Mouse (Mus musculus): ENCODE measurements at regions not wholly inside any gene's neighbourhood (a gene's known extent, or its start where the extent isn't known, plus 50 kb on each side); places are given as distances from the start of the nearest gene placed in this dataset.
A peak's percentile ranks its signal among the peaks of the same experiment; 100 is the strongest.

GRCm38 (mm10) chr2:21048996-21049395 lies 80.3 kb upstream of the Arhgap21 start:
- Histone ChIP-seq H3K4me1 (ENCODE audit: control insufficient read depth, insufficient read depth, low read length) (peaks cover 23% of the 10 kb centered on the region), H3K9me3 (ENCODE audit: control insufficient read depth, low read length) (no peaks in the 10 kb centered on the region), H3K27me3 (ENCODE audit: control insufficient read depth, insufficient read depth, low read length) (no peaks in the 10 kb centered on the region), H3K4me2 (ENCODE audit: low read length) (no peak overlapping the region), H3K9ac (replicated peaks; ENCODE audit: low read length) (no peak overlapping the region), H3K27ac (replicated peaks; ENCODE audit: low read depth, low read length) (peak overlapping the region; percentile 37; the same call in 1 of the 2 replicates), H3K4me3 (replicated peaks; ENCODE audit: low read depth, low read length) (no peak overlapping the region), H3K36me3 (ENCODE audit: control insufficient read depth, insufficient read depth, low read length) (no peaks in the 10 kb centered on the region)
- ATAC-seq (ENCODE audit: low FRiP score, low TSS enrichment), result peak; percentile 82
- DNase-seq, result peak; percentile 66
- 14% methylated on average over 5 of the region's 5 CpGs for WGBS

- 85% methylated on average over 6 of the region's 6 CpGs for WGBS
- Histone ChIP-seq H3K4me1 (ENCODE audit: control insufficient read depth, insufficient read depth, low read length) (peaks cover 29% of the 10 kb centered on the region), H3K9ac (replicated peaks; ENCODE audit: low read length) (no peak overlapping the region), H3K27me3 (ENCODE audit: control insufficient read depth, insufficient read depth, low read length) (no peaks in the 10 kb centered on the region), H3K9me3 (ENCODE audit: control insufficient read depth, low read length) (no peaks in the 10 kb centered on the region), H3K36me3 (ENCODE audit: control insufficient read depth, insufficient read depth, low read length) (no peaks in the 10 kb centered on the region), H3K27ac (replicated peaks; ENCODE audit: low read depth, low read length) (peak overlapping the region; percentile 37; the same call in 1 of the 2 replicates), H3K4me2 (ENCODE audit: low read length) (no peak overlapping the region), H3K4me3 (replicated peaks; ENCODE audit: low read depth, low read length) (no peak overlapping the region)
- DNase-seq (no peak), ATAC-seq (ENCODE audit: low FRiP score, low TSS enrichment) (no peak)
Observed at GRCm38 (mm10) chr2:21048226-21048625, 79.5 kb upstream of the Arhgap21 start.

GRCm38 (mm10) chr2:21046503-21047116 lies 77.9 kb upstream of the Arhgap21 start:
- WGBS, result 26% methylated on average over 9 of the region's 9 CpGs
- Histone ChIP-seq H3K4me1 (ENCODE audit: control insufficient read depth, insufficient read depth, low read length) (peaks cover 31% of the 10 kb centered on the region), H3K27me3 (ENCODE audit: control insufficient read depth, insufficient read depth, low read length) (no peaks in the 10 kb centered on the region), H3K9me3 (ENCODE audit: control insufficient read depth, low read length) (no peaks in the 10 kb centered on the region), H3K27ac (replicated peaks; ENCODE audit: low read depth, low read length) (0 out of 2 replicates have a peak overlapping the region, but pooled peaks have one; percentile 13), H3K4me3 (replicated peaks; ENCODE audit: low read depth, low read length) (no peak overlapping the region), H3K36me3 (ENCODE audit: control insufficient read depth, insufficient read depth, low read length) (no peaks in the 10 kb centered on the region), H3K9ac (replicated peaks; ENCODE audit: low read length) (no peak overlapping the region), H3K4me2 (ENCODE audit: low read length) (no peak overlapping the region)
- DNase-seq, result peak; percentile 33
- no peak for ATAC-seq (ENCODE audit: low FRiP score, low TSS enrichment)

GRCm38 (mm10) chr2:21044781-21045180 lies 76.1 kb upstream of the Arhgap21 start:
- DNase-seq (no peak), ATAC-seq (ENCODE audit: low FRiP score, low TSS enrichment) (no peak)
- peak overlapping the region; percentile 73; the same call in 1 of the 2 replicates for H3K27ac ChIP-seq (replicated peaks; ENCODE audit: low read depth, low read length)
- H3K4me3 ChIP-seq (replicated peaks; ENCODE audit: low read depth, low read length), result no peak overlapping the region
- H3K4me2 ChIP-seq (ENCODE audit: low read length), result no peak overlapping the region
- no peaks in the 10 kb centered on the region for H3K27me3 ChIP-seq (ENCODE audit: control insufficient read depth, insufficient read depth, low read length)
- H3K9me3 ChIP-seq (ENCODE audit: control insufficient read depth, low read length), result no peaks in the 10 kb centered on the region
- no peak overlapping the region for H3K9ac ChIP-seq (replicated peaks; ENCODE audit: low read length)
- WGBS, result 92% methylated on average over 7 of the region's 7 CpGs
- no peaks in the 10 kb centered on the region for H3K36me3 ChIP-seq (ENCODE audit: control insufficient read depth, insufficient read depth, low read length)
- H3K4me1 ChIP-seq (ENCODE audit: control insufficient read depth, insufficient read depth, low read length), result peaks cover 31% of the 10 kb centered on the region

- no peaks in the 10 kb centered on the region for H3K36me3 ChIP-seq (ENCODE audit: control insufficient read depth, insufficient read depth, low read length)
- 9% methylated on average over 7 of the region's 7 CpGs for WGBS
- H3K27me3 ChIP-seq (ENCODE audit: control insufficient read depth, insufficient read depth, low read length), result no peaks in the 10 kb centered on the region
- no peak overlapping the region for H3K4me3 ChIP-seq (replicated peaks; ENCODE audit: low read depth, low read length)
- peak; percentile 55 for DNase-seq
- H3K4me1 ChIP-seq (ENCODE audit: control insufficient read depth, insufficient read depth, low read length), result peaks cover 27% of the 10 kb centered on the region
- no peak overlapping the region for H3K4me2 ChIP-seq (ENCODE audit: low read length)
- H3K9me3 ChIP-seq (ENCODE audit: control insufficient read depth, low read length), result no peaks in the 10 kb centered on the region
- ATAC-seq (ENCODE audit: low FRiP score, low TSS enrichment), result peak; percentile 73
- H3K27ac ChIP-seq (replicated peaks; ENCODE audit: low read depth, low read length), result peak overlapping the region; percentile 73
- no peak overlapping the region; the same call in 1 of the 2 replicates for H3K9ac ChIP-seq (replicated peaks; ENCODE audit: low read length)
Observed at GRCm38 (mm10) chr2:21044007-21044406, 75.3 kb upstream of the Arhgap21 start.

- Histone ChIP-seq H3K4me3 (replicated peaks; ENCODE audit: low read depth, low read length) (no peak overlapping the region), H3K4me1 (ENCODE audit: control insufficient read depth, insufficient read depth, low read length) (peaks cover 21% of the 10 kb centered on the region), H3K4me2 (ENCODE audit: low read length) (no peak overlapping the region), H3K36me3 (ENCODE audit: control insufficient read depth, insufficient read depth, low read length) (no peaks in the 10 kb centered on the region), H3K27me3 (ENCODE audit: control insufficient read depth, insufficient read depth, low read length) (no peaks in the 10 kb centered on the region), H3K9me3 (ENCODE audit: control insufficient read depth, low read length) (no peaks in the 10 kb centered on the region), H3K27ac (replicated peaks; ENCODE audit: low read depth, low read length) (no peak overlapping the region), H3K9ac (replicated peaks; ENCODE audit: low read length) (no peak overlapping the region)
- WGBS, result 23% methylated on average over 4 of the region's 4 CpGs
- ATAC-seq (ENCODE audit: low FRiP score, low TSS enrichment) (no peak), DNase-seq (peak; percentile 42)
Observed at GRCm38 (mm10) chr2:21043302-21043701, 74.6 kb upstream of the Arhgap21 start.

- Histone ChIP-seq H3K4me3 (replicated peaks; ENCODE audit: low read depth, low read length) (no peak overlapping the region), H3K27ac (replicated peaks; ENCODE audit: low read depth, low read length) (0 out of 2 replicates have a peak overlapping the region, but pooled peaks have one; percentile 8), H3K36me3 (ENCODE audit: control insufficient read depth, insufficient read depth, low read length) (no peaks in the 10 kb centered on the region), H3K4me2 (ENCODE audit: low read length) (no peak overlapping the region), H3K9ac (replicated peaks; ENCODE audit: low read length) (no peak overlapping the region), H3K4me1 (ENCODE audit: control insufficient read depth, insufficient read depth, low read length) (no peaks in the 10 kb centered on the region; the same call in 1 of the 2 replicates), H3K27me3 (ENCODE audit: control insufficient read depth, insufficient read depth, low read length) (no peaks in the 10 kb centered on the region), H3K9me3 (ENCODE audit: control insufficient read depth, low read length) (no peaks in the 10 kb centered on the region)
- WGBS, result 76% methylated on average over 3 of the region's 3 CpGs
- ATAC-seq (ENCODE audit: low FRiP score, low TSS enrichment) (no peak), DNase-seq (no peak)
Observed at GRCm38 (mm10) chr2:21037607-21038006, 68.9 kb upstream of the Arhgap21 start.

GRCm38 (mm10) chr2:21037181-21037580 lies 68.5 kb upstream of the Arhgap21 start:
- Histone ChIP-seq H3K36me3 (ENCODE audit: control insufficient read depth, insufficient read depth, low read length) (no peaks in the 10 kb centered on the region), H3K4me2 (ENCODE audit: low read length) (no peak overlapping the region), H3K27ac (replicated peaks; ENCODE audit: low read depth, low read length) (0 out of 2 replicates have a peak overlapping the region, but pooled peaks have one; percentile 8), H3K9ac (replicated peaks; ENCODE audit: low read length) (no peak overlapping the region), H3K4me1 (ENCODE audit: control insufficient read depth, insufficient read depth, low read length) (no peaks in the 10 kb centered on the region; the same call in 1 of the 2 replicates), H3K9me3 (ENCODE audit: control insufficient read depth, low read length) (no peaks in the 10 kb centered on the region), H3K27me3 (ENCODE audit: control insufficient read depth, insufficient read depth, low read length) (no peaks in the 10 kb centered on the region), H3K4me3 (replicated peaks; ENCODE audit: low read depth, low read length) (no peak overlapping the region)
- no peak for ATAC-seq (ENCODE audit: low FRiP score, low TSS enrichment)
- 54% methylated on average over 8 of the region's 8 CpGs for WGBS
- peak; percentile 52 for DNase-seq
